Mouse (Mus musculus) left cerebral cortex, postnatal 4 days (tissue): ENCODE measurements around the gene Zfp518a. TPM values are rescaled to one million over a fixed set of nuclear protein-coding genes. Genes with fewer than 3 reads are reported as not detected.

Source experiments
- DNase-seq: peaks from one replicate; pipeline ENCODE4 v3.0.0-alpha.2; 2022
- intact Hi-C: fragments of 180-260 bp; cut with DNase I; formaldehyde crosslinking; loops from one replicate; pipeline ENCODE4 v1.15.1; 2025
- total RNA-seq, 2 experiments: library from RNA; stranded (reverse); gene quantifications; 2 replicates each; pipeline ENCODE4 v1.2.3; 2021

Zfp518a gene
- 1 to 10 TPM; 9.0 to 9.5 TPM for total RNA-seq

GRCm38 (mm10) chr19:40894519-40895392, at the start of gene Zfp518a:
TSS of gene Zfp518a (plus strand) at chr19:40894705.
- intact Hi-C loops, result loop anchor here (1.0 kb wide), 1 partner anchor 21 kb away; no protein-coding TSS in a partner anchor
- peak; percentile 93 for DNase-seq

GRCm38 (mm10) chr19:40844731-40845130, 49.8 kb upstream of the Zfp518a start:
- DNase-seq, result no peak
- intact Hi-C loops, result no loop called here

GRCm38 (mm10) chr19:40849391-40849790, 45.1 kb upstream of the Zfp518a start:
- intact Hi-C loops, result no loop called here
- no peak for DNase-seq

GRCm38 (mm10) chr19:40859555-40859954, 35.0 kb upstream of the Zfp518a start:
- intact Hi-C loops, result no loop called here
- peak; percentile 26 for DNase-seq

GRCm38 (mm10) chr19:40868284-40868683, 26.2 kb upstream of the Zfp518a start:
- DNase-seq, result no peak
- intact Hi-C loops, result no loop called here

- no peak for DNase-seq
- intact Hi-C loops, result loop anchor here (10.0 kb wide), 1 partner anchor 145 kb away; no protein-coding TSS in a partner anchor
These were observed 24.9 kb upstream of the Zfp518a start for GRCm38 (mm10) chr19:40869425-40870105.

- intact Hi-C loops, result loop anchor here (1.0 to 10.0 kb wide), 2 partner anchors 21 to 142 kb away; partner anchors contain the start of gene Zfp518a
- DNase-seq, result peak; percentile 95
These were observed 21.4 kb upstream of the Zfp518a start for GRCm38 (mm10) chr19:40872955-40873665.

- intact Hi-C loops, result no loop called here
- no peak for DNase-seq
These were observed 12.8 kb upstream of the Zfp518a start for GRCm38 (mm10) chr19:40881700-40882099.

GRCm38 (mm10) chr19:40888887-40889286, 5.6 kb upstream of the Zfp518a start:
- intact Hi-C loops, result no loop called here
- DNase-seq, result no peak

GRCm38 (mm10) chr19:40894071-40894506, 416 bp upstream of the Zfp518a start:
- intact Hi-C loops, result loop anchor here (1.0 kb wide), 1 partner anchor 21 kb away; no protein-coding TSS in a partner anchor

GRCm38 (mm10) chr19:40895393-40895703, 843 bp downstream of the Zfp518a start:
- no peak for DNase-seq
- intact Hi-C loops, result no loop called here

More at GRCm38 (mm10) chr19:40894071-40894506, 416 bp upstream of the Zfp518a start:
- DNase-seq, result no peak

GRCm38 (mm10) chr19:40931581-40932369, 37.3 kb downstream of the Zfp518a start:
- intact Hi-C loops, result no loop called here

GRCm38 (mm10) chr19:40935376-40935775, 40.9 kb downstream of the Zfp518a start:
- DNase-seq, result no peak
- intact Hi-C loops, result no loop called here

More at GRCm38 (mm10) chr19:40931581-40932369, 37.3 kb downstream of the Zfp518a start:
- DNase-seq, result no peak

GRCm38 (mm10) chr19:40936038-40936437, 41.5 kb downstream of the Zfp518a start:
- intact Hi-C loops, result no loop called here
- DNase-seq, result no peak

- no peak for DNase-seq
- intact Hi-C loops, result no loop called here
These were observed 49.0 kb downstream of the Zfp518a start for GRCm38 (mm10) chr19:40943552-40943951.

- no peak for DNase-seq
- intact Hi-C loops, result no loop called here
These were observed 52.6 kb downstream of the Zfp518a start for GRCm38 (mm10) chr19:40946937-40947577.

GRCm38 (mm10) chr19:40958981-40959380, 64.5 kb downstream of the Zfp518a start:
- no peak for DNase-seq
- intact Hi-C loops, result no loop called here

- intact Hi-C loops, result no loop called here
- DNase-seq, result peak; percentile 41
These were observed 68.5 kb downstream of the Zfp518a start for GRCm38 (mm10) chr19:40962988-40963387.

GRCm38 (mm10) chr19:40964367-40964891, 69.9 kb downstream of the Zfp518a start:
- DNase-seq, result no peak
- intact Hi-C loops, result no loop called here
